Mouse (Mus musculus) liver, embryonic 11.5 days (tissue): ENCODE data around the gene Msx1. TPM values are rescaled to one million over a fixed set of nuclear protein-coding genes. Genes with fewer than 3 reads are reported as not detected.

Experiments
- ATAC-seq: fragments of 200-750 bp; cut with Nextera tagmentation; replicated peaks from 2 replicates; pipeline ENCODE4 v1.8.0; 2017; ENCODE audit warnings: moderate number of reproducible peaks, mild to moderate bottlenecking, moderate TSS enrichment, moderate library complexity; ENCODE audit not compliant: low FRiP score
- DNase-seq: peaks from one replicate; pipeline ENCODE4 v3.0.0-alpha.2; 2017; ENCODE audit warnings: low spot score
- H3K27ac ChIP-seq: fragments of 300-500 bp; sonication (generic); 2 replicates; pipeline ENCODE4 v1.5.1; 2014; ENCODE audit warnings: mild to moderate bottlenecking, low read depth, low read length, control low read depth
- H3K27me3 ChIP-seq: fragments of 300-500 bp; sonication (generic); replicated peaks from 2 replicates; pipeline ENCODE4 v1.6.1; 2014; ENCODE audit warnings: low read length, mixed read lengths; ENCODE audit not compliant: control insufficient read depth, insufficient read depth
- H3K36me3 ChIP-seq: fragments of 300-500 bp; sonication (generic); 2 replicates; pipeline ENCODE4 v1.6.1; 2014; ENCODE audit warnings: mild to moderate bottlenecking, low read length, moderate library complexity, mixed read lengths; ENCODE audit not compliant: control insufficient read depth, insufficient read depth
- H3K4me1 ChIP-seq: fragments of 300-500 bp; sonication (generic); replicated peaks from 2 replicates; pipeline ENCODE4 v1.6.1; 2014; ENCODE audit warnings: low read length, mixed read lengths; ENCODE audit not compliant: control insufficient read depth, insufficient read depth
- H3K4me2 ChIP-seq: fragments of 300-500 bp; sonication (generic); 2 replicates; pipeline ENCODE4 v1.6.1; 2014; ENCODE audit warnings: mild to moderate bottlenecking, control low read depth, moderate library complexity
- H3K4me3 ChIP-seq: fragments of 300-500 bp; sonication (generic); 2 replicates; pipeline ENCODE4 v1.5.1; 2014; ENCODE audit warnings: low read depth, low read length, control low read depth
- H3K9ac ChIP-seq: fragments of 300-500 bp; sonication (generic); 2 replicates; pipeline ENCODE4 v1.6.1; 2014; ENCODE audit warnings: low read depth, low read length, control low read depth
- H3K9me3 ChIP-seq: fragments of 300-500 bp; sonication (generic); 2 replicates; pipeline ENCODE4 v1.6.1; 2016; ENCODE audit warnings: low read length, inconsistent platforms, mixed read lengths; ENCODE audit not compliant: control insufficient read depth
- WGBS: fragments of 180-500 bp; shearing (Covaris S2); extraction: QIAGEN DNeasy Blood & Tissue Kit; methylation state at CpG from one replicate; pipeline ENCODE4 v1.1.7; 2014; 5-methylcytosine and 5-hydroxymethylcytosine counted together
- polyA plus RNA-seq: library from polyadenylated mRNA; unstranded; fragments of >200 nt; fragmentation: Nextera tagmentation; extraction: Ambion mirVana; gene quantifications from 2 replicates; pipeline ENCODE4 v1.2.1, GENCODE M21; 2014

Msx1 gene
- polyA plus RNA-seq, 1 experiment from 2014 or later, result 9.2 TPM

- Histone ChIP-seq H3K9ac (no peak overlapping the region), H3K4me2 (peak overlapping the region; percentile 39), H3K27ac (no peak overlapping the region), H3K9me3 (no peaks in the 10 kb centered on the region), H3K36me3 (no peaks in the 10 kb centered on the region), H3K4me3 (no peak overlapping the region), H3K27me3 (peaks cover 81% of the 10 kb centered on the region), H3K4me1 (no peaks in the 10 kb centered on the region)
- DNase-seq (no peak), ATAC-seq (peak; percentile 53; the same call in 1 of the 2 replicates)
- 2% methylated on average over 46 of the region's 46 CpGs for WGBS
Observed at GRCm38 (mm10) chr5:37816907-37817657, 7.3 kb downstream of the Msx1 start.

- ATAC-seq (no peak), DNase-seq (no peak)
- no peak overlapping the region for H3K4me3 ChIP-seq
- no peak overlapping the region for H3K27ac ChIP-seq
- H3K4me1 ChIP-seq, result no peaks in the 10 kb centered on the region
- no peak overlapping the region for H3K9ac ChIP-seq
- no peaks in the 10 kb centered on the region for H3K36me3 ChIP-seq
- peaks cover 69% of the 10 kb centered on the region for H3K27me3 ChIP-seq
- H3K9me3 ChIP-seq, result no peaks in the 10 kb centered on the region
- 73% methylated on average over 4 of the region's 4 CpGs for WGBS
- no peak overlapping the region for H3K4me2 ChIP-seq
Observed at GRCm38 (mm10) chr5:37815909-37816308, 8.5 kb downstream of the Msx1 start.

- Histone ChIP-seq H3K4me1 (no peaks in the 10 kb centered on the region), H3K4me3 (no peak overlapping the region), H3K27ac (no peak overlapping the region), H3K4me2 (no peak overlapping the region), H3K27me3 (peaks cover 52% of the 10 kb centered on the region), H3K9ac (no peak overlapping the region), H3K9me3 (no peaks in the 10 kb centered on the region), H3K36me3 (no peaks in the 10 kb centered on the region)
- ATAC-seq (no peak), DNase-seq (no peak)
Observed at GRCm38 (mm10) chr5:37814169-37814568, 10.2 kb downstream of the Msx1 start.

- H3K27me3 ChIP-seq, result no peaks in the 10 kb centered on the region; the same call in 1 of the 2 replicates
- H3K4me2 ChIP-seq, result no peak overlapping the region
- no peaks in the 10 kb centered on the region for H3K9me3 ChIP-seq
- 82% methylated on average over 6 of the region's 6 CpGs for WGBS
- no peak overlapping the region for H3K9ac ChIP-seq
- H3K36me3 ChIP-seq, result no peaks in the 10 kb centered on the region
- no peak overlapping the region for H3K27ac ChIP-seq
- no peak for DNase-seq
- H3K4me1 ChIP-seq, result no peaks in the 10 kb centered on the region
- no peak for ATAC-seq
- no peak overlapping the region for H3K4me3 ChIP-seq
Observed at GRCm38 (mm10) chr5:37805291-37805690, 19.1 kb downstream of the Msx1 start.

GRCm38 (mm10) chr5:37804512-37805118 is 19.8 kb downstream of the Msx1 start:
- Histone ChIP-seq H3K9ac (no peak overlapping the region), H3K27ac (no peak overlapping the region), H3K4me1 (no peaks in the 10 kb centered on the region), H3K36me3 (no peaks in the 10 kb centered on the region), H3K27me3 (no peaks in the 10 kb centered on the region; the same call in 1 of the 2 replicates), H3K4me2 (no peak overlapping the region), H3K4me3 (no peak overlapping the region), H3K9me3 (no peaks in the 10 kb centered on the region)
- ATAC-seq (no peak), DNase-seq (no peak)
- WGBS, result 66% methylated on average over 8 of the region's 8 CpGs

- no peak overlapping the region for H3K9ac ChIP-seq
- DNase-seq (no peak), ATAC-seq (no peak)
- no peaks in the 10 kb centered on the region for H3K9me3 ChIP-seq
- no peaks in the 10 kb centered on the region for H3K27me3 ChIP-seq
- no peak overlapping the region for H3K4me2 ChIP-seq
- H3K4me1 ChIP-seq, result no peaks in the 10 kb centered on the region
- 55% methylated on average over 6 of the region's 6 CpGs for WGBS
- H3K27ac ChIP-seq, result no peak overlapping the region
- no peaks in the 10 kb centered on the region for H3K36me3 ChIP-seq
- no peak overlapping the region for H3K4me3 ChIP-seq
Observed at GRCm38 (mm10) chr5:37797251-37797650, 27.1 kb downstream of the Msx1 start.

GRCm38 (mm10) chr5:37796751-37797150 is 27.6 kb downstream of the Msx1 start:
- Histone ChIP-seq H3K27ac (no peak overlapping the region), H3K9me3 (no peaks in the 10 kb centered on the region), H3K4me2 (no peak overlapping the region), H3K4me3 (no peak overlapping the region), H3K36me3 (no peaks in the 10 kb centered on the region), H3K27me3 (no peaks in the 10 kb centered on the region), H3K4me1 (no peaks in the 10 kb centered on the region), H3K9ac (no peak overlapping the region)
- DNase-seq (no peak), ATAC-seq (no peak)
- whole genome bisulfite sequencing, result 74% methylated on average over 5 of the region's 5 CpGs

- no peak overlapping the region for H3K9ac ChIP-seq
- H3K4me2 ChIP-seq, result no peak overlapping the region
- H3K9me3 ChIP-seq, result no peaks in the 10 kb centered on the region
- H3K36me3 ChIP-seq, result no peaks in the 10 kb centered on the region
- H3K27ac ChIP-seq, result no peak overlapping the region
- 82% methylated on average over 6 of the region's 6 CpGs for WGBS
- H3K4me1 ChIP-seq, result no peaks in the 10 kb centered on the region
- H3K27me3 ChIP-seq, result no peaks in the 10 kb centered on the region
- no peak for DNase-seq
- ATAC-seq, result no peak
- H3K4me3 ChIP-seq, result no peak overlapping the region
Observed at GRCm38 (mm10) chr5:37795691-37796090, 28.7 kb downstream of the Msx1 start.

- H3K27me3 ChIP-seq, result no peaks in the 10 kb centered on the region
Observed at GRCm38 (mm10) chr5:37792154-37792553, 32.2 kb downstream of the Msx1 start.

More at GRCm38 (mm10) chr5:37792154-37792553, 32.2 kb downstream of the Msx1 start:
- Histone ChIP-seq H3K4me1 (no peaks in the 10 kb centered on the region), H3K36me3 (no peaks in the 10 kb centered on the region), H3K9me3 (no peaks in the 10 kb centered on the region), H3K4me2 (no peak overlapping the region), H3K27ac (no peak overlapping the region), H3K9ac (no peak overlapping the region), H3K4me3 (no peak overlapping the region)
- no peak for DNase-seq
- ATAC-seq, result no peak
- WGBS, result 47% methylated on average over 5 of the region's 5 CpGs
